Mouse (Mus musculus): ENCODE data around the gene Dffb.

DNA sequence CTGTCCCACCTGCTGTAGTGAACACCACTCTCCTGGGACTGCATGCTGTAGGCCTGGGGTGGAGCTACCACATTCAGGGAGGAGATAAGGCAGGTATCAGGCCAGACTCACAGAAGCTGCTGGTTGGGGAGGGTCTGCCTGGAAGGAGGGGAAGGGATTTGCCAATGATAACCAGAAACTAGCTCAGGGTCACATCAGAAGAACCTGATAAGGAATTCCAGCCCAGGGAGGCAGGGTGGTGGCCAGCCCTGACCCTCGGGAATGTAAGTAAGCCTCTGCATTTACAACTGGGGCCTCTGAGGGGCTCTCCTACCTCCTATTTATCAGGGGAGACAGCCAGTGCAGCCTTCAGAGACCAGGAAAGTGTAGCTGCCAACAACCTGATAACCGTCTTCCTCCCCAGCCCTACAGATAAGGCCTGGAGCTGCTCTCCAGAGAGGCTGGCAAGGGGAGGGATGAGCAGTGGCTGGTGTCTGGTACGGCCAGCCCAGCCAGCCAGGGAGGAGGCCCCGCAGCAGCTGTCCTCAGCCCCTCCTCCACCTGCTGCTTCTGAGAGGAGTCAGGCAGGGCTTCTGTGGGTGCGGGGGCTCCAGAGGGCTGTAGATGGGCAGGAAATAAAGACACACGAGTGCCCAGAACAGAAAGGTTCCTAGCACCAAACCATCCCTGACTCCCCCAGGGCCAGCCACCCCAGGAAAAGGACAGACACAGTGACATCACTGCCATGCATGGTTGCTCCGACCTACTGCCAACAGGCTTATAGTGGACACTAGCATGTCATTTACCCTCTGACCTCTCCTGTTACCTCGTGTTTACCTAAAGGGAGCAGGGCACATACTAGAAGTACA lies 49.1 kb upstream of the Dffb start:
- TF ChIP-seq CTCF (IDR thresholded peaks at IDR 0.05; ENCODE audit: low read depth, low read length) (no peak), POLR2A (IDR thresholded peaks at IDR 0.05; ENCODE audit: extremely low read depth, insufficient read depth, low read length) (no peak)

All from liver, adult 2 months (tissue).